Mouse (Mus musculus): ENCODE measurements around the gene Cntn2. TPM values are rescaled to one million over a fixed set of nuclear protein-coding genes. Genes with fewer than 3 reads are reported as not detected.

Gene Cntn2
- polyA plus RNA-seq, 1 experiment from 2014 or later, result 0.16 TPM

- H3K27ac ChIP-seq, result no peak overlapping the region
- 3% methylated on average over 10 of the region's 10 CpGs for WGBS
- ATAC-seq (ENCODE audit: borderline replicate concordance, extremely low read depth, low FRiP score, low TSS enrichment), result no peak
- H3K4me1 ChIP-seq, result no peaks in the 10 kb centered on the region
- H3K9me3 ChIP-seq, result no peaks in the 10 kb centered on the region
- no peak overlapping the region for H3K4me3 ChIP-seq
- 0 out of 2 replicates have a peak, but pooled peaks cover 4% of the 10 kb centered on the region for H3K27me3 ChIP-seq
- no peaks in the 10 kb centered on the region for H3K36me3 ChIP-seq
- H3K9ac ChIP-seq, result no peak overlapping the region
- no peak overlapping the region for H3K4me2 ChIP-seq
These were observed 17.2 kb downstream of the Cntn2 start for GRCm38 (mm10) chr1:132525832-132526231.

GRCm38 (mm10) chr1:132523920-132524319 is 19.1 kb downstream of the Cntn2 start:
- H3K9me3 ChIP-seq, result no peaks in the 10 kb centered on the region
- H3K27me3 ChIP-seq, result 0 out of 2 replicates have a peak, but pooled peaks cover 4% of the 10 kb centered on the region
- no peak for ATAC-seq (ENCODE audit: borderline replicate concordance, extremely low read depth, low FRiP score, low TSS enrichment)
- H3K4me3 ChIP-seq, result no peak overlapping the region
- 26% methylated on average over 4 of the region's 4 CpGs for WGBS
- 0 out of 2 replicates have a peak, but pooled peaks cover 3% of the 10 kb centered on the region for H3K4me1 ChIP-seq
- no peaks in the 10 kb centered on the region for H3K36me3 ChIP-seq
- no peak overlapping the region for H3K4me2 ChIP-seq
- H3K9ac ChIP-seq, result no peak overlapping the region
- H3K27ac ChIP-seq, result no peak overlapping the region

GRCm38 (mm10) chr1:132523048-132523447 is 20.0 kb downstream of the Cntn2 start:
- 0 out of 2 replicates have a peak, but pooled peaks cover 3% of the 10 kb centered on the region for H3K4me1 ChIP-seq
- WGBS, result 78% methylated on average over 8 of the region's 8 CpGs
- H3K27ac ChIP-seq, result no peak overlapping the region
- 0 out of 2 replicates have a peak, but pooled peaks cover 4% of the 10 kb centered on the region for H3K27me3 ChIP-seq
- H3K4me3 ChIP-seq, result no peak overlapping the region
- H3K9ac ChIP-seq, result no peak overlapping the region
- H3K36me3 ChIP-seq, result no peaks in the 10 kb centered on the region
- no peak for ATAC-seq (ENCODE audit: borderline replicate concordance, extremely low read depth, low FRiP score, low TSS enrichment)
- no peaks in the 10 kb centered on the region for H3K9me3 ChIP-seq
- H3K4me2 ChIP-seq, result no peak overlapping the region

- 0 out of 2 replicates have a peak, but pooled peaks cover 3% of the 10 kb centered on the region for H3K4me1 ChIP-seq
- H3K4me2 ChIP-seq, result no peak overlapping the region
- no peak overlapping the region for H3K4me3 ChIP-seq
- no peak overlapping the region for H3K9ac ChIP-seq
- H3K27me3 ChIP-seq, result 0 out of 2 replicates have a peak, but pooled peaks cover 4% of the 10 kb centered on the region
- WGBS, result 31% methylated on average over 2 of the region's 6 CpGs
- peak; percentile 65; the same call in 1 of the 2 replicates for ATAC-seq (ENCODE audit: borderline replicate concordance, extremely low read depth, low FRiP score, low TSS enrichment)
- H3K36me3 ChIP-seq, result no peaks in the 10 kb centered on the region
- H3K9me3 ChIP-seq, result no peaks in the 10 kb centered on the region
- H3K27ac ChIP-seq, result no peak overlapping the region
These were observed 22.3 kb downstream of the Cntn2 start for GRCm38 (mm10) chr1:132520764-132521163.

GRCm38 (mm10) chr1:132519734-132520133 is 23.3 kb downstream of the Cntn2 start:
- no peak for ATAC-seq (ENCODE audit: borderline replicate concordance, extremely low read depth, low FRiP score, low TSS enrichment)
- no peak overlapping the region for H3K4me3 ChIP-seq
- no peaks in the 10 kb centered on the region for H3K9me3 ChIP-seq
- H3K36me3 ChIP-seq, result no peaks in the 10 kb centered on the region
- H3K4me1 ChIP-seq, result 0 out of 2 replicates have a peak, but pooled peaks cover 3% of the 10 kb centered on the region
- no peak overlapping the region for H3K27ac ChIP-seq
- H3K9ac ChIP-seq, result no peak overlapping the region
- WGBS, result 89% methylated on average over 11 of the region's 11 CpGs
- H3K4me2 ChIP-seq, result no peak overlapping the region
- H3K27me3 ChIP-seq, result no peaks in the 10 kb centered on the region

- Histone ChIP-seq H3K9ac (no peak overlapping the region), H3K4me1 (0 out of 2 replicates have a peak, but pooled peaks cover 3% of the 10 kb centered on the region), H3K9me3 (no peaks in the 10 kb centered on the region), H3K36me3 (no peaks in the 10 kb centered on the region), H3K27ac (no peak overlapping the region), H3K27me3 (no peaks in the 10 kb centered on the region), H3K4me3 (no peak overlapping the region), H3K4me2 (no peak overlapping the region)
- WGBS, result 69% methylated on average over 18 of the region's 18 CpGs
- ATAC-seq (ENCODE audit: borderline replicate concordance, extremely low read depth, low FRiP score, low TSS enrichment), result no peak
These were observed 24.4 kb downstream of the Cntn2 start for GRCm38 (mm10) chr1:132518621-132519020.

- Histone ChIP-seq H3K4me2 (no peak overlapping the region), H3K27me3 (no peaks in the 10 kb centered on the region), H3K9me3 (no peaks in the 10 kb centered on the region), H3K4me1 (0 out of 2 replicates have a peak, but pooled peaks cover 4% of the 10 kb centered on the region), H3K36me3 (no peaks in the 10 kb centered on the region), H3K9ac (no peak overlapping the region), H3K27ac (no peak overlapping the region), H3K4me3 (no peak overlapping the region)
- 86% methylated on average over 11 of the region's 11 CpGs for WGBS
- ATAC-seq (ENCODE audit: borderline replicate concordance, extremely low read depth, low FRiP score, low TSS enrichment), result no peak
These were observed 26.3 kb downstream of the Cntn2 start for GRCm38 (mm10) chr1:132516776-132517175.

GRCm38 (mm10) chr1:132515339-132515738 is 27.7 kb downstream of the Cntn2 start:
- ATAC-seq (ENCODE audit: borderline replicate concordance, extremely low read depth, low FRiP score, low TSS enrichment), result no peak
- H3K4me3 ChIP-seq, result no peak overlapping the region
- H3K4me1 ChIP-seq, result peaks cover 7% of the 10 kb centered on the region; the same call in 1 of the 2 replicates
- no peak overlapping the region for H3K27ac ChIP-seq
- H3K9ac ChIP-seq, result no peak overlapping the region
- H3K36me3 ChIP-seq, result no peaks in the 10 kb centered on the region
- no peak overlapping the region for H3K4me2 ChIP-seq
- no peaks in the 10 kb centered on the region for H3K9me3 ChIP-seq
- H3K27me3 ChIP-seq, result no peaks in the 10 kb centered on the region
- WGBS, result 88% methylated on average over 12 of the region's 12 CpGs

- Histone ChIP-seq H3K9ac (no peak overlapping the region), H3K27me3 (no peaks in the 10 kb centered on the region), H3K4me2 (no peak overlapping the region), H3K4me3 (no peak overlapping the region), H3K27ac (no peak overlapping the region), H3K4me1 (peaks cover 6% of the 10 kb centered on the region; the same call in 1 of the 2 replicates), H3K9me3 (no peaks in the 10 kb centered on the region), H3K36me3 (peaks cover 7% of the 10 kb centered on the region)
- WGBS, result 66% methylated on average over 8 of the region's 8 CpGs
- no peak for ATAC-seq (ENCODE audit: borderline replicate concordance, extremely low read depth, low FRiP score, low TSS enrichment)
These were observed 30.9 kb downstream of the Cntn2 start for GRCm38 (mm10) chr1:132512106-132512505.

- Histone ChIP-seq H3K4me2 (no peak overlapping the region), H3K4me1 (peaks cover 6% of the 10 kb centered on the region; the same call in 1 of the 2 replicates), H3K36me3 (peaks cover 13% of the 10 kb centered on the region), H3K9ac (no peak overlapping the region), H3K27ac (no peak overlapping the region), H3K27me3 (no peaks in the 10 kb centered on the region), H3K9me3 (no peaks in the 10 kb centered on the region), H3K4me3 (no peak overlapping the region)
- WGBS, result 29% methylated on average over 8 of the region's 8 CpGs
- ATAC-seq (ENCODE audit: borderline replicate concordance, extremely low read depth, low FRiP score, low TSS enrichment), result no peak
These were observed 31.5 kb downstream of the Cntn2 start for GRCm38 (mm10) chr1:132511521-132511920.

GRCm38 (mm10) chr1:132509771-132510170 is 33.3 kb downstream of the Cntn2 start:
- Histone ChIP-seq H3K4me2 (no peak overlapping the region), H3K4me1 (peaks cover 6% of the 10 kb centered on the region; the same call in 1 of the 2 replicates), H3K27me3 (no peaks in the 10 kb centered on the region), H3K4me3 (no peak overlapping the region), H3K9me3 (no peaks in the 10 kb centered on the region), H3K9ac (no peak overlapping the region), H3K27ac (no peak overlapping the region), H3K36me3 (peaks cover 30% of the 10 kb centered on the region)
- ATAC-seq (ENCODE audit: borderline replicate concordance, extremely low read depth, low FRiP score, low TSS enrichment), result no peak
- 79% methylated on average over 5 of the region's 5 CpGs for WGBS

GRCm38 (mm10) chr1:132506656-132507055 is 36.4 kb downstream of the Cntn2 start:
- Histone ChIP-seq H3K9ac (no peak overlapping the region), H3K27me3 (no peaks in the 10 kb centered on the region), H3K4me3 (no peak overlapping the region), H3K9me3 (no peaks in the 10 kb centered on the region), H3K4me2 (no peak overlapping the region), H3K27ac (no peak overlapping the region), H3K4me1 (peaks cover 5% of the 10 kb centered on the region; the same call in 1 of the 2 replicates), H3K36me3 (peaks cover 58% of the 10 kb centered on the region)
- 89% methylated on average over 7 of the region's 7 CpGs for WGBS
- ATAC-seq (ENCODE audit: borderline replicate concordance, extremely low read depth, low FRiP score, low TSS enrichment), result no peak
